Mouse (Mus musculus) urinary bladder, postnatal 25 days (tissue): ENCODE measurements around the gene Cobl.

ENCODE experiments used
- DNase-seq: peaks from one replicate; pipeline ENCODE4 v3.0.0; 2022; ENCODE audit warnings: low spot score

Cobl gene

DNA sequence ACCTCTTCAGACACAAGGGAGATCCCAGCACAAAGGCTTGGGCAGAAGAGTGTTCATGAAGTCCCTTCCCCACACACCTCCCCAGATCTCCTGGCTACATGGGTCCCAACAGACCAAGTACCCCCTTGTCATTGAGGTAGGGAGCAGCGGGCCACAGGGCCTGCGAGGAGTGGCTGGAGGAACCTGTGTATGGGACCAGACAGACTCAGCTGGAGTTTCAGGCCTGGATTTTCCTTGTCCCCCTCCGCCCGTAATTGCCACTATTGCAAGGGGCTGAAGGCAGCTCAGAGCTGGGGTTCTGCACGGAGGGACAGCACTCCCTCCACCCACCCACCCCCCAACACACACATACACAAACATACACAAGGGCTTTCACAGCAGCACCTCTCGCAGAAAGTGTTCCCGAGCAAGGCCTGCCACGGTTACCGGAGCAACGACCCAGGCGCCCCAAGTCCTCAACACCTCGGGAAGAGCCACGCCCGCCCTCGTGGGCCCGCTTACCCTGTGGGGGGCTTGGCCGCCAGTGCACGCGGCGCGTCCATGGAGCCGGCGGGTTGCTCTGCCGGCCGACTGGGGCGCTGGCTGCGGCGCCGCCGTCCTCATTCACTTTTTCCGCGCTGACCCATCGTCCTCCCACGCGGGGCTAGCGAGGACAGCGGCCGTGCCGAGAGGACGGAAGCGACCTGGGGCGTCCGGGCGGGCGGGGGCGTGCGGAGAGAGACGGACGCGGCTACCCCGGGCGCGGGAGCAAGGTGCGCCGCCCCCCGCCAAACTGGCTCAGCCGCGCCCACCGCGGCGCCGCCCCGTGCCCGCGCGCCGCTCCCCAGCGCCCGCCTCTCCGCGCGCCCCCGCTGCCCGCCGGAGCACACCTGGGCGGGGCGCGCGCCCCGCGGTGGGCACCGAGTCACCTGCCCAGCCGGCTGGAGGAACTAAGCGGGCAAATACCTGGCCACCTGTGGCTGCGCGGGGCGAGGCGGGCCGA is at the start of gene Cobl:
Cobl (minus strand) TSS at position 780 of the 982 bp plus-strand sequence.
- peak; percentile 22 for DNase-seq

DNA sequence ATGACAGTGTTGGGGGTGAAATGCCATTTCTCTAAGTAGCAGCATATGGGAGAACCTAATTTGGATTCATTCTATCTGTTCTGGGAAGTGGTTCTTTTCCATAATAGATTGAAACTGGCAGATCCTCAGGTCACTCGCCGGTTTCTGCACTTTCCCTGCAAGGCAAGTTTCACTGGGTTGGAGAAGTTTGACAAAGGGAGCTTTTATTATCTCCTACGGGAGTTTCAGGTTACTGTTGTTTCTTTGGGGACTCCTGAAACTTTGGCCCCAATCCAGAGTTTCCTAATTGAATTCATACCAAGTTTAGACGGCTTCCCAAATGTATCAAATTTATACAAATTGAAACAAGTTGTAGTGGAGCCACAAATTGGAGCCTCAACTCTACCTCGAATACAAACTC is 49.0 kb upstream of the Cobl start:
- no peak for DNase-seq

DNA sequence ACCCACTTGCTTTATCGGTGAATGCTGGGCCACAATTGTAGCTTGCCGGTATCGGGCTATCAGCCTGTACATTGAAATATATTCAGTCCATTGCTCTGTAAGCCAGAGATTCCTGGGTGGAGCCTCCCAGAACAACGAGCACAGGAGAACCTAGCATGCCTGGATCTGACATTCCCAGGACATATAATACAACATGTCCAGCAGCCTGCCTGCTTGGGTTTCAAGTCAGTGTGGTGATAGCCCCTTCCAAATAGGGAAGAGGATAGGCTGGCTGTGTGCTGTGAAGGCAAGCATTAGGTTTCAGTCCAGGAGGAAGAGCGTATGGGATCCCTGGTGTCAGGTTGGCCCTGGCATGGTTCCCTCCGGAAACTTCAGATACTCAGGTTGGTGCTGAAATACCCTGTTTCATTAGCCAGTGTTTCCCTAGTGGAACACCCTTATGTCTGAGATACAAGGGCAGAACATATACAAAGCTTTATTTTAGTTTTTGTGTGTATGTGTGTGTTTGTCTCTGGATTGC is 41.7 kb upstream of the Cobl start:
- no peak for DNase-seq

DNA sequence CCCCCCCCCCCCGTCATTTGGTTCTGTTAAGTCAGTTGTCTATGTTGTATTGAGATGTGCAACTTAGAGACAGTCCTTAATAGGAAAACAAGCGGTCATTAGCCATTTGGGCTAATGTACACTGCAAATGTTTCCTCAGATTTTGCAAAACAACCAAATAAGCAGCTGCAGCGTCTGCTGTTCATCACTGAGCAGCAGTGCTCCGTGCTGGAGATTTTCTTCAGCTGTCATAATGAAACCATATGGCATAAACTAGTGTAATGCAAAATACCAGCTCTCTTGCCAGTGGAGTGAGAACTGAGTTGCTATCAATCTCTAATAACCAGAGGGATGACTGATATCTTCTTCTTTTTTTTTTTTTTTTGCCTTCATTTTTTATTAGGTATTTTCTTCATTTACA is 39.0 kb upstream of the Cobl start:
- DNase-seq, result no peak

DNA sequence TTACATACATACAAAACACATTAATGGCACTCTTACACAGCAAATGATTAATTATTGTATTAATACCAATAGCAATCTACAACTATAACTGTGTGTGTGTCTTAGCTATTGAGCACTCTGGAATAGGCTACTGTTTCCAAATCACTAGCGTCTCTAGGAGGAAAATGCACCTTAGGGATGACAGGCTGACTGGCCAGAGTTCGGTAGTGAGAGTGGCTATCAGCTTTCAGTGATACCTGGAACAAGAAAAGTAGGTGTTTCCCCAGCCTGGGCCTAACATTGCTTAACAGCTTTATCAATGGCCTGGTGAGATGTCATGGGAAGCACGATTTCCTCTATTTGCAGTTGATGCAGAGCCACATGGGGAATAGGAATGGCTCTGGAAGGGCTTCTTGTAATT is 37.0 kb upstream of the Cobl start:
- no peak for DNase-seq

DNA sequence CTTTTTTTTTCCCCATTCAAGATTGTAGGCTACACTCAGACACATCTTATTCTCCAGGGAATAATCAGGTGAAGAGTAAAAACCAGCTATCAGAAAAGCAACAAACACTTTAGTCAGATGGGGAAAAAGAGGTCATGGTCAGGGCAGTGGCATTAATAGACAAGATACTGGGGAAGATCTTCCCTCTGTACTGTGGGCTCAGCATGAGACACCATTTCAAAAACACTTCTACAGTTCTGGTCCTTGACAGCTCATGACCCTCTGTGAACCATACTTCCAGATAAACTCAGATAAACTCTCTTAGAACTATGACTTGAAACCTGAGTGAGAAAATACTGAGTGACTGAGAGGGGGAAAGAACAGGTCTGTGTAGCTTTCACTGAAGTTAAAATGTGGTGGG is 29.0 kb upstream of the Cobl start:
- no peak for DNase-seq

DNA sequence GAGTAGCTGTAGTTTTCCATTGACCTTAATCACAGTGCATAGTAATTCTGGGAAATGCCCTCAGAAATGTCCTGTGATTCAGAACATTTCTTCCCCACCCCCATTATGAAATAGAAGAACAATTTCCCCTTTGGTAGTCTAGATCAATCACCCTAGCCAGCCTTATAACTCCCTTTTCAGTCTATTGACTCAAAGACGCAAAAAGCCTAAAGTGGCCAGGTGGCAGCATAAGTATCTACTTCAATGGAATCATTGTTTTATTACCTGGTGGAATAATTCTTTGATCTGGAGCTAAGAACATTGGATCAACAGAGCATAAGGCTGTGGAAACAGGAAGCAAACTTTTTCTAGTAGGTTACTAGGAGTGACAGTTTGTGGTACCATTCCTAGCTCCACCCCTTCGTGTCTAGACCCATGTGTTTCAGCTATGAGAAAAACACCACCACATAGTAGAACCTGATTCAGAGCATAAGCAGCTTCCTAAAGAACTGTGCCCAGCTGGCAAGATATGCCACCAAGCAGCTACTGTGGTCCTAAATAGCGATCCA is 15.2 kb upstream of the Cobl start:
- DNase-seq, result no peak

DNA sequence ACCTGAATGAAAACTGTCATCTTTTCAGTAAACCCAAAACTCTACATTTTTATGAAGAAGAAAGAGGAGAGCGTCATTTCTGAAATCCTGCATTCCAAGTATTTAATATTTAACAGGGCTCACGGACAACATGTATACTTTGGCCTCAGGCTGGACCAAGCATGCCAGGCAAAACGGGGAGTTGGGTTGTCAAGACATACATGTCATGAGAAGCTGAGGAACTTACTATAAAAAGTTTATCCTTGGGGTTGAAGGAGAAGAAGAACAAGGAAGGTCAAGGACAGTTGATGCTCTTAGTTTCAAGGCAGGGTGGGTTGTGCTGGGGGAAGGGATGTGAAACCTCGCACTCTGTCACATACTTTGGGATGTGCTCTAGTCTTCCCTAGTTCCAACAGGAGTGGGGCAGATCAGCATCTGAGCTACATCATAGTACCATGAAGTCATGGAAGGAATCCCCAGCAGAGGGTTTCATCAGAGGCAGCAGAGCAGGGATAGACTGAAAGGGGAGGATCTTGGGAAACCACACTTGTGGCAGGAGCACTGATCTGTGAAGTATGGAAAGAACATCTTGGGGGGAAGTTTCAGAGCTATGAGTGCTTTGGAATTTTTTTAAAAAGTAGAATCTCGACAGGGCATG is 9.7 kb upstream of the Cobl start:
- no peak for DNase-seq

DNA sequence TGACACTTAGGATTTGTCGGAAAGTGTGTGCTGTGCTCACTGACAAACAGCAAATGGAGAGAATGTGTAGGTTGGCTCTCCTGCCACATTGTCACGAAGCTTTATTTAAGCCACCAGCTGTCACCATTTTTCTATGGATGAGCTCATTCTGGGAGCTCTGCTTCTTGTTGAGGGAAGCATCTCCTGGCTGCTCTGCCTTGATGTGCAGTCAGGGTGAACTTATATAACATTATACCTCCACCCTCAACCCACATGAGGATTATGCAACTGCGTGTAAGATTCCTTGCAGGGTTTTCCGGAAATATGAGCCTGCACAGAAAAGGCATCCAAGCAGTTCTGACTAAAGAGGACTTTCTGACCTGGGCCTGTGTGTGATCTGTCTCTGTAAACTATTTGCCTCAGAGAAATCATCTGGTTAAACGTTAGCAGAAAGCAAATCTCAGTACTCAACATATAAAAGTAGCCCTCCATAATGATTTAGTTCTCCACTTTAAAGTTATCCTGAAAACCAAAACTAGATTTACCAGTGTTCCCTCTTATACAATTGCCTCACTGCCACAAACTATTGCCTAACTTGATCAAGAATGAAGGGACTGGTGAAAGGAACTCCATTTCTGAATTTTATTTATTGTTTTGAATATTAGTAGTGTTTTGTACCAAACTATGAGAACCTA is 9.0 kb upstream of the Cobl start:
- no peak for DNase-seq

DNA sequence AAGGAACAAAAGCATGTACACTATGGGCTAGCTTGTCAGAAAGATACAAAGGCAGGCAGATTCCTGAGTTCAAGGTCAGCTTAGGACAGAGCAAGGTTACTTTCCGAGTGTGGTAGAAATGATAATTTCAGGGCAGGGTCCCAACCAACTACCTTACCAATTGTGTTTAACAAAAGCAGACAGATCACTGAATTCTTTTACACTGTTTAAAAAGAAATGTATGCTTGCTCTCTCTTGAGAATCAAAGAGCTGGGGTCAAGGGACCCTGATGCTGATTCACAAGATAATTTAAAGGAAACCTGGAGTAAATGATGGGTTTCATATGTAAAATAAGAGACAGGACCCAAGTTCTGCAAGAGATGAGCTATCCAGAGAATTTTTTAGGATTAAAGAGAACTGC is 4.9 kb upstream of the Cobl start:
- no peak for DNase-seq

DNA sequence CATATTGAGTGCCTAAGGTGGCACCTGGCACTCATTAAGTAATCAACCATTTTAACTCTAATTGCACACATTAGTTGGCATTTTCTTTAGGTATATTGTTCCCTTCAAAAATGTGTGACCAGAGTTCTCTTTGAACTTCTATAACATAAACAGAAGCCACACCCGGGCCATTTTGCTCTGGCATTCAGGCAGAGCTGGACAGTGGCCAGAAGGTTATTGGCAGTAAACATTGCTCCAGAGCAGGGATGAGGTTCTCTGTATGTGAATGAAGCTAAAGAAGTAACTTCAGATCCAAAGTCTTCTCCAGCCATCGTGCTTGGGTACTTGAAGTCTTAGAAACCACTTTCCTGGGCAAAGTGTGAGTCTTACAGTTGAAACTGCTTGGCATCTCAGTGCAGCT is 3.9 kb upstream of the Cobl start:
- DNase-seq, result no peak

DNA sequence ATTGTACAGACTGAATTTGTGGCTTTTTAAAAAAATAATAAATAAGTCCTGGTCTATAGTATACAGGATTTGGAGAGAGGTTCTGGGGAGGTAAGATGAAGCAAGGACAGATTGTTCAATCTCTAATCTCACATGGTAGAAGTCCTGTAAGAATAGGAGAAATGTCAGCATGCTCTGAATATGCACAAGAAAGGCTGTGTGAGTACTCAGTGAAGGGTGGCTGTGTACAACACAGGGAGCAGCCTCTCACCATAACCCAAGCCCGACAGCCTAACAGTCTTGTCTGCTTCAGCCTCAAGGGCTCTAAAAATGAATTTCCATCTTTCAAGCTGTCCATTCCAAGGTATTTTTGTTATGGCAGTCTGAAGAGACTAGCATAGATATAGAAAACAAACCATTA is 3.1 kb upstream of the Cobl start:
- no peak for DNase-seq

DNA sequence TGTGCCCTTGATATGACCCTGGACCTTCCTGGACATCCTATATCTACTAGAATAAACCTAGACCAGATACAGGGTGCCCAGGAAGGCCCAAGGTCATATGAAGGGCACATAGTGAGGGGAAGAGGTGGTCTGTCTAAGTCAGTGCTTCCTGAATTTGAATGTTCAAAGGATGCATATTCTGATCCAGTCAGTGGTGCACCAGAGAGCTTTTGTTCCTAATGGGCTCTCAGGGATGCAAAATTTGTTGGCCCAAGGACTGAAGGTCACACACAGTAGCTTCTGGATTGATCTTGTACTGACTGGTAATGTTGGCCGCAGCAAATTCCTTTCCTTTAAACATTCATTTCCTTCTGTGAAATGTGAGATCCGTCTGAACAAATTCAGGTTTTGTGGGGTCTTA is 2.5 kb upstream of the Cobl start:
- DNase-seq, result no peak

DNA sequence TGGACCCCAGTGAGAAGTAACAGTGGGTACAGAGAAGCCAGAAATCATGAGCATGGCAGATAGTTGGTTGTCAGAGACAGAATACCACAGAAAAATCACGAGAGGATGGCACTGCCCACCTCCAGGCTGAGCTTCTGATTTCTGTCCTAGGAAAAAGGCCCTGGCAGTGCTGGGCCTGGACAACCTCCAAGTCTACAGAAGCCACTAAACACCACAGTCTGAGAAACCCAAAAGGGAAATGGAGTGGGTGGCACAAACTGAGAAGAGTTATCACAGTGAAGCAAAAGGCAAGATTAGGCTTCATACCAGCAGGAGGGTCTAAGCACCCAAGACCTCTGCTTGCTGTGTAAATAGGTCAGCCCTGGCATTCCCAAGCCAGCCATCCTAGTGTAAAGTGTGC is 1.8 kb upstream of the Cobl start:
- DNase-seq, result no peak

DNA sequence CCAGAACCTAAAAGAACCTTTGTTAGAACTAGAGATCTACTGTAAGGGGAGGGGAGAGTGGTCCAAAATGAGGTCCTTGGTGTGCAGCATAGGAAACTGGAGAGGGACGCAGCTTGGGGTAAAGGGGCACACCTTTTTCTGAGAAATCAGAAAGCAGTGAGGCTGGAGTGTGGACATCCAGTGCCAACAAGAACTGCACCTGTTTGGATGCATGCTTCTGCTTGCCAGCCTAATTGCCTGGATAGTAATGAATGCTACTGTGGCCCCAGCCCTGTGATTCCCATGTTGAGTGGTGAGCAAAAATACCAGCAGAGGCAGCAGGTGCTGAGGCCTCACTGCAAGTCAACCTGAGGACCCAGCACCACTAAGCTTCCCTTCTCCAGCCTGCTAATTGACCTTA is 469 bp upstream of the Cobl start:
- DNase-seq, result no peak

DNA sequence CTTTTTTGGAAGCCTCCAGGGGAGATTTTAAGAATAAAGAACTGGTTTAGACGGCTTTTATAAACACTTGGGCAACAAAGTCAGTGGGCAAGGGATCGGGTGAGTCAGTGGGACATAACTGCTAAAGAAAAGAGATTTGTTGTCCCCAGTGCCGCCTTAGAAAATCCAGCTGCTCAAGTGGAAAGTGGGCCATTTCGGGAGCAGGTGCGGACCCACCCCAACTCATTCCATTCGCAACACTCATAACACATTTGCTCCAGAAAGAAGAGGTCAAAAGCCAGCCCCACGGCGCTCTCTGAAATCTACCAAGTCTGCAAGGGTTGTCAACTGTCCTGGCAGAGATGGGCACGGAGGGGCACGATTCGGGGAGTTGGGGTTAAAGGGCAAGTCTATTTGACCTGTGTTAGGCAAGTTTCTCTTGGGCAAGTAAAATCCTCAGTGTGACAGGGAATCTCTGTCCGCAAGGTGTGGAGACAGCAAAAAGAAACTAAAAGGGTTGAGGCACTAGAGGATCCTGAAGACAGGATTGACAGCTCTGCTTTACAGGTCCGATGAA is 1.1 kb downstream of the Cobl start:
- DNase-seq, result no peak

DNA sequence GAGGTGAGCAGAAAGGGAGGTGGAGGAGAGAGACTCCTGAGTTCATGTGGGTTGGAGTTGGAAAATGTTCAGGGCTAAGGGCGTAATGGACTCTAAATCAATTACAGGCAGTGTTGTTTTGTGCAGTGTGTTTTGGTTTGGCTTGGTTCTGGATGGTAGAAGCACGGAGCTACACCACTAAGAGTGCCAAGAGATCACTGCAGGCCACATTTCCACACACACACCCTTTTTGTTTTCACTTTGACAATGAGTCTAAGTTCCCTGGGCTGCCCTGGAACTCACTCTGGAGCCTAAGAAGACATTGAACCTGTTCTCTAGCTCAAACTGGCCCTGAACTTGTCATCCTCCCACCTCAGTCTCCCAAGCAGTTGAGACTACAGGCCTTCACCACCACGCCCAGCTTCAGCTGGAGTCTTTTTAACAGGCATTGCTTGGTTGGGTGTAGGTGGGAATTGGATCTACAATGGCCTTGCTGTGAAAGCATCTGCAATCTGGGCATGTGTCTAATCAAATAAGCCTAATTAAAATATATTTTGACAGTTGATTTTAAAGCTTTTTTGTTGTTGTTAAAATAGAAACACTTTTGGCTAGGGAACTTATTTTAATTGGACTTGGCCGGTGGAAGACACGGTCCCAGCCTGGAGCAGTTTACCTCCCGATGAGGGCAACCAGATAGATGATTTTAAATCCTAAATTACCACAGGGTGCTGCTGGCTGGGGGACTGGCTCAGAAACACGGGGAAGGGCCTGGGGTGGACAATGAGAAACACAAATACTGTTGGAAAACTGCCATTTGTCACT is 4.8 kb downstream of the Cobl start:
- no peak for DNase-seq

DNA sequence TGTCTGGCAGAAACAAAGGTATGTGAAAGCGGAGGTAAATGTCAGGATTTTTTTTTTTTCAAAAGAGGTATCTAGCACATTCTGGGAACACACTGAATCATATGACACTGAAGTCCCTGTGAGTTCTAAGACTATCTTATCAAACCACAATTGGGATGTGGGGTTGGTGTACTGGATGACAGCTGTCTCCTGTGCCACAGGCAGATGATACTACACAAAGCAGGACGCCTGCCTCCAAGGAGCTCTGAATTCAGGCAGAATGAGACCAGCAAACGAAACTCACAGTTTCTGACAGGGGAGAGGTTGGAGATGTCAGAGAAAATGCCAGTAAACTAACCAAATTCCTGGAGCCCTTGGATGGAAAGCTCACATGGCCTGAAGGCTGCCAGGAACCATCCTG is 5.9 kb downstream of the Cobl start:
- DNase-seq, result no peak

DNA sequence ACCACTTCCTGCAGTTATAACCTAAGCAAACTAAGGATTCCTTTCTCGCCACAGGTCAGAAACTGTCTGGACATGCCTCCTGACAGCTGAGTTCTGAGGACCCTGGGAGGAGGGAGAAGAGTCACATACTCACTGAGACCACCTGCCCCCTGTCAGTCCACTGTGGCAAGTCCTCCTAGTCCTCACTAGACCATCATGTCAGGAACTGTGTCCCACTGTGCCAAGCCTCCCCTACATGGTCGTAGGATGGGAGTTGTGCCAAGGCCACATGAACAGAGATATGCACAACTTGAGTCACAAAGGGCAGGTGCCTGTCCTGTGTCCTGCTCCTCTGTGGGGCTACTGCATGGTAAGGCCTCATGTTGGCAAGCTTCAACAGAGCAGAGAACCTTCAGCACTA is 6.4 kb downstream of the Cobl start:
- no peak for DNase-seq

DNA sequence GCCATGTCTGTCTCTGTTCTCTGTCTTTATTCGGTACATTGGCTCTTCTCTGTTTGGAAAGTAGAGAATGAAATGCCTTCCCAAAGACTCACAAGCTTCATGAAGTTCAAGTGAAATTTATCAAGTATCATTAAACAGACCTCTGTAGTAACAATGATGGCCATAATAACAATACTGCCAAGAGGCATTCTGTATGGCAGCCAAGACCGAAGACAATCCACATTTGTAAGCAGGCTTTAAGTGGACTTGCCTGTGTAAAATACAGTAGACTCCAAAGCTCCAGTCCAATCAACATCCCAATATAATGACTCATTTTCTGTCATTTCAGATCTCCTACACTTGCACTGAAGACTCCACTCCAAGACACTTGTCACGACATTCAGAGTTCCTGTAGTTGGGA is 16.7 kb downstream of the Cobl start:
- no peak for DNase-seq

DNA sequence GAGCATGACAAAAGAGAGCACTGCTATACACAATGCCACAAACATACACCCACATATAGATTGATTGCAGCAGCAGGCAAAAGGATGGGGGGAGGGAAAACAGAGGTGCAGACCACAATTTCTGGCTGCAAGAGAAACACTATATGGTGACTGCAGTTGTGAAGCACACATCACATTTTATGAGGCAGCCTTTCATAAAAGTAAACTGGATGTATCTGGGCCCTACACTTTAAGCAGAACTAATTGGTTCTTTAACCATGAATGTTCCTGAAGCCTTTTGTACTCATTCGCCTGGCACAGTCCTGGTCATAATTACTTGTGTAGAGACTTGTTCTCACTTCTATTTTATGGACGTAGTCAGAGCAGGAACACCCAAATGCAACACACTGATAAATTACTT is 19.5 kb downstream of the Cobl start:
- no peak for DNase-seq
